Mouse (Mus musculus) lung, postnatal 25 days (tissue): Measurements from ENCODE around the gene Dpp4.

ENCODE experiments used
- DNase-seq: peaks from one replicate; pipeline ENCODE4 v3.0.0; 2022; ENCODE audit warnings: low spot score

The Dpp4 gene

DNA sequence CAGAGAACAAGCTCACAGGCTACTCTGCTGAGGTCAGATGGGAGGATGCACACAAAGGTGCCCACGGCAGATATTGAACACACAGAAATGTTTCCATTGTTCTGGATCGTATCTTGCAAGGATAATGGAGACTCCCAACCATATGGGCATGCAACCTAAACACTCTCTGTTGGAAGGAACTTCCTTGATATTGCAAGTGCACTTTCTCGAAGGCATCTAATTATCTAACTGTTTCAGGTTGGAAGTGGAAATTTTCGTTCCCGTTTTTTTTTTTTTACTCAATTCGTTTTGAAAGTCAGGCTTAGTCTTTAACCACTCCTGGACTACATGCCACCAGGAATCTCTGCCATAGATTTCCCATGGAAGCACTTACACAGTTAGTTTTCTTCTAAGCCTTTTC, 51.2 kb downstream of the Dpp4 start:
- no peak for DNase-seq

DNA sequence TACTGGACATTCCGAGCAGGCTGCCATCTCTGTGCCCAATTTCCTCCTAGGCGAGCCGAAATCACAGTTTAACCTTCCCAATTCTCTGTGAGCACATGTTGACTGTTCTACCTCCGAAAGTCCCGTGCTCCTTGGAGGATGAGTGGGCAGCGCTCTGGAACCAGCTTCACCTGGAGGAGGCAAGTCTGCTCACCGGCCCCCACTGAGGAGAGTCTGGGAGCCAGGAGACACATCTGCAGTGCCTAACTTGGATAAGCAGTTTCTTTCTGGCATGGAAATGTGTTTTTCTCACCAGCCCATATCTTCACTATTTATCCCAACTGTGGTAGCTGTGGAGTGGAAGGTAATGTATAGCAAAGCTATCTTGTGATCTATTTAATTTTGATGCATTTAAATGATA, 54.8 kb downstream of the Dpp4 start:
- no peak for DNase-seq

DNA sequence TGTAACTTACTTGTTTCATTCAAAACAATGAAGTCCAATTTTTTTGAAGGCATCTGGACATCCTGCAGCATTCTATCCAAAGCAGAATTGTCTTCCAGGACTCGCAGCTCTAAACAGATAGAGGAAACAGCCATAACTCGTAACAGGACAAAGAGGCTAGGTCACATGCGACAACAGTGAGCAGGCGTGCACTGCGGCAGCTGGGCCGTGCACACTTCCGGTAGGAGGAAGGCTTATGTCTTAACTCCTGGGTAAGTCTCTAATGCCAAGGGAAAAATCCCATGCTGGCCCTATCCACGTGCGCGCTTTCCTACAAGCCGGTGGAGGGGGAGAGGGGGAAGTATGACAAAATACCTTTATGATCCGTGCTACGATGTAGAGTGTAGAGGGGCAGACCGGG, 55.4 kb downstream of the Dpp4 start:
- no peak for DNase-seq

DNA sequence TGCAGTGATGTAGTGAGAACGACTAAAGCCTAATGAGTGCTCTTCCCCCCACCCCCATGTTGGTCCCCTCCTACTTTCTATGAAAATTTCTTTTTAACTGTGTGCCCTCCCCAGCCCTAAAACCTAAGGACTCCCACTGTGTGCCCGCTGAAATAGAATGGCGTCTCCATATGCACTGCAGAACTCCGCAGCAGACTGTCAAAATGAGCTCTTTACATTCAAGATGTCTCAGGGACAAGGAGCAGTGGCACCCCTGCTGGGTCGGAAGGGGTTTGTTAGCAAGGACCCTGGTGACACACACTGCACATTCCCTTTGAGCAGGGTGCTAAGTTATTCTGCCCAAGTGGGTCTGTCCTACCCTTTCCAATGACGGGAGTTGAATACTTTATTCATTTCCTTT, 56.3 kb downstream of the Dpp4 start:
- DNase-seq, result no peak

DNA sequence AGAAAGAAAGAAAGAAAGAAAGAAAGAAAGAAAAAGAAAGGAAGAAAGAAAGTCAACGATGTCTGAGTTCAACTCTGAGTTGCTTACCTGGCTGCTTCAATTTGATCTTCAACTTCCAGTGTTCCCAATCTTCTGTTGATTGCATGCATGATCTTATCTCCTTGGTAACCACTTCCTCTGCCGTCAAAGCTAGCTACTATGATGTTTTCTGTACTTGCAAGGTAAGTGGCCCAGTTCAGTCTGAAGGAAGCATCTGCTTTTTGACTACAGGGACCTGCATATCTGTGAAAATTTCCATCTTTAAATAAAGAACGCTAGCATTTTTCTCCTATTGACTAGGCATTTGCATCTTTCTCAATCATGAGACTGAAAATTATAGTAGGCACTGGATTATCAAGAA, 60.0 kb downstream of the Dpp4 start:
- DNase-seq, result no peak

DNA sequence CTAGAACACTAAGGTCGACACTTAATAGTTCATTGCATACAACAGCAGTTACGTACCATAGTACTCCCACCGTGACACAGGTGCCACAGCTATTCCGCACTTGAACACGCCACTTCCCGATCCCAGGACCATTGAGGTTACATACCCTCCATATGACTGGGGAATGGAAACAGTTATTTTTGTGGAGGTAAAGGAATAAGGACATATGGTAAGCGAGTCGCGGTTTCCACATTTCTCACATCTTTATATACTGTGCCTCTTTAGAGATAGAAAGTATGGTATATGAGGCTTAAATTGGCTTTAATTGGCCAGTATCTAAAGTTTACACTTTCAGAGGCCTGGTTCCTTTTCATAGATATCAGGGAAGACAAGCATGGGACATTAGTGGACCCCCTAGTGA, 64.3 kb downstream of the Dpp4 start:
- no peak for DNase-seq

DNA sequence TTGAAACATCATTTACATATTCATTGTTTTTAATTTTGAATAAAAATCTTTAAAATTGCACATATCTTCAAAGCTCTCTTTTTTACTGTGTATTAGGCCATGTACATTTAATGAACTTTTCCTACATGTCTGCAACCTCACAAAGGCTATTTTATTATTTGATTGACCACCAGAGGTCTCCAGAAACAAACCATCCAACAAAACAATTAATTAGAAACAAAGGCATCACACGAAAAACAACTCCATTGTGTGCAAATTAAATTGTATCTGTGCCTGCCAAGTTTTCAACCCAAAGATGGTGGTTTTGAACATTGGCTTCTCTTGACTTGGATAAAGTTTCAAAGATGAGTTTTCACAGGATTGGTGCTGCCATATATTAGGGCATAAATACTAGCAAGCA, 65.3 kb downstream of the Dpp4 start:
- peak; percentile 13 for DNase-seq

DNA sequence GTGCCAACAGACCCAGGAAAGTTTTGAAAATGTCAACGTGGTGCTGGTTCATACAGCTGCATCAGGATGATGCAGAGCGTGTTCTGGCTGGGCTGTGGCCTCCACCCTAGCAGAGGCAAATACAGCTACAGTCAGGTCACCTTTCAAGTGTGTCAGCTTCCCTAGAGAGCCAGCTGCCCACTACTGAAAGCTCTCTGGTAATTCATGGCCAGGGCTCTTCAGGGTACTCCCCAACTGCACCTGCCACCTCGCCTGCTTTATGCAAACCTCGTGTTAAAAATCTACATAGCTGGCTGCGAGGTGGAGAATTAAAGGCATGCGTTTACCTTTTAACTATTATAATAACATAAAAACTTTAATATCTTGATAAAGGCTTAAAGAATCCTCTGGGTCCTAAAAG, 67.7 kb downstream of the Dpp4 start:
- no peak for DNase-seq

DNA sequence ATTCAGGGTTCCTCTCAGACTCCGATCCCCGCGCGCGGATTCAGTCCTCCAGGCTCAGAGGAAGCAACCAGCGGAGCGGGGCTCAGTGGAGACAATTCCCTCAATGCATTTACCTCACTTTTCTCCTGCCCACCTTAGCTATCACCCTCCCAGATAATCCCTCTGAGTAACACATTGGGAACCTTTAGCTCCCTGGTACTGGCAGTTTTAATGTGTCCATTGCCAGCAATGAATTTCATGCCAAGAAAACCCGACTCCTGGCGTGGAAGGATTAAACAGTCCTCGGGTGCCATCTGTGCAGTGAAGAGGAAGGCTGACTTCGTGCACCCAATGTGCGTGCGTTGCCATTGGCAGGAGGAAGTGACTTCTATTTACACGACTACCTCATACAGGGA, 70.3 kb downstream of the Dpp4 start:
- no peak for DNase-seq

DNA sequence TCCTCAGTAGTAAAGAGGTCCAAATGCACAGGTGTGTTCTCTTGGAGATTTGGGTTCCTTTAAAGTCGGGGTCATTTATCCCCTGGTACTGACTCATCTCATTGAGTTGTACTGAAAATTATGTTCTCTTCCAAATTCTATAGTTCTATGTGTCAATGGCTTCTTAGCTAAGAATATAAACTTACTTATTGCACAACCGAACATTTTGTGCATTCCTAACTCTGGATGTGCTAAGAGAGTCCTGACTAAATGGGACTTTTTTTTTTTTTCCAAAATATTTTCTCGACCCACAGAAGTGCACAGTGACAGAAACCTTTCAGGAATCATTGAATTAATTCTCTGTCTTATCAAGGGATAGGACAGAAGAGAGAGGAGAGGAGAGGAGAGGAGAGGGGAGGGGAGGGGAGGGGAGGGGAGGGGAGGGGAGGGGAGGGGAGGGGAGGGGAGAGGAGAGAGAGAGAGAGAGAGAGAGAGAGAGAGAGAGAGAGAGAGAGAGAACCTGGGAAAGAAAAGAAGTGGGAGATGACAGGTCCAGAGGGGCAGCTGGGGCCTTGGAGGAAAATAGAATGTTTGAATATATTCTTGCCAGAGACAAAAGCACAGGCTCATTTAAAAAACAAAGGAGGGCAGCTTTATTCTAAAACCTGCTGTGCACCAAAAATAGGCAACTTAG, 70.8 kb downstream of the Dpp4 start:
- no peak for DNase-seq

DNA sequence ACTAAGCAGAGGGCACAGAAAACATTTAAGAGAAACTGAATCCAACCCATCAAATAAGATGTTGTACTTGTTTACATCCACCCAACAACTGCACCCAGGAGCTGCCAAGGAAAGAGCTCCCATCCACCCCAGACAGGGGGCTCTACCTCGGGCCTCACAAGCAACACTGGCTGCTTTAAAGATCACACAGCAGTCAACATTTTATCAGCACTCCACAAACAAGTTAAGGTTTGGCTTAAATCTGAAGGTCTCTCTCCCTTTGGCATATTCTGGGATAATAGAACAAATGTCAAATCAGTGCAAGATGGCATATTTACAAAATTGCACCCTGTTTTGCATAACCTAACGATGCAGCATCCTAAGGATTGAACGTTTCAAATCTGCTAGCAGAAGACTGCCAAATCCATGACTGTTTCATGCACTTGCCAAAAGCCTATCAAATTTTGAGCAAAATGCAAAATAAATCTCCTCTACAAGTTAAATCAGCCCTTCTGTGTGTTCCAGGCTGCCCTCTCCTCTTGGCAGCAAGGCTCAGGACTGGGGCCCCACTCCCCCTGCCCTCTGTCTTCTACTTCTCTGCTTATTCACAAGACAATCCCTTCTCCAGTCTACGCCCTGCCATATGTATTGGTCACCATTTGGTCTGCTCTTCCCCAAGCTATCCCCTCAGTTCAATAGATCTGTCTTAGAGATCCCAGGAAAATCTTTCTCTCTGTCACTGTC, 72.6 kb downstream of the Dpp4 start:
- DNase-seq, result no peak

DNA sequence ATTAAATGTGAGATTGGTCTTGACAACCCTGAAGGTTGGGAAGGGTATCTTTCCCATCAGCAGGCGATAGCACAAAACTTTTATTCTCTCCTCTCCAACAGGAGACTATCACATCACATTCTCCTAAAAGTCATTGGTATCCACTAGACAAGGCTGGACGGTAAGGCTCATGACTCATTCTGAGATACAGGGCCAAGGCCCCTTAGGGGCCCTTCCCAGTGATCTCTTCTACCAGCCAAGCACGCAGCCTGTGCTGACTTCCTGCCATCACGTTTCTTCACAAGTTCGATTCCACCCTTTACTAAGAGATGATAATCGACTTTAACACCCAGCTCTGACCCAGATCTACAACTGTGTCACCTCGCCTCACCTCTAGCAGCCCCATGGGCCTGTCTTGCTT, 74.9 kb downstream of the Dpp4 start:
- DNase-seq, result no peak

DNA sequence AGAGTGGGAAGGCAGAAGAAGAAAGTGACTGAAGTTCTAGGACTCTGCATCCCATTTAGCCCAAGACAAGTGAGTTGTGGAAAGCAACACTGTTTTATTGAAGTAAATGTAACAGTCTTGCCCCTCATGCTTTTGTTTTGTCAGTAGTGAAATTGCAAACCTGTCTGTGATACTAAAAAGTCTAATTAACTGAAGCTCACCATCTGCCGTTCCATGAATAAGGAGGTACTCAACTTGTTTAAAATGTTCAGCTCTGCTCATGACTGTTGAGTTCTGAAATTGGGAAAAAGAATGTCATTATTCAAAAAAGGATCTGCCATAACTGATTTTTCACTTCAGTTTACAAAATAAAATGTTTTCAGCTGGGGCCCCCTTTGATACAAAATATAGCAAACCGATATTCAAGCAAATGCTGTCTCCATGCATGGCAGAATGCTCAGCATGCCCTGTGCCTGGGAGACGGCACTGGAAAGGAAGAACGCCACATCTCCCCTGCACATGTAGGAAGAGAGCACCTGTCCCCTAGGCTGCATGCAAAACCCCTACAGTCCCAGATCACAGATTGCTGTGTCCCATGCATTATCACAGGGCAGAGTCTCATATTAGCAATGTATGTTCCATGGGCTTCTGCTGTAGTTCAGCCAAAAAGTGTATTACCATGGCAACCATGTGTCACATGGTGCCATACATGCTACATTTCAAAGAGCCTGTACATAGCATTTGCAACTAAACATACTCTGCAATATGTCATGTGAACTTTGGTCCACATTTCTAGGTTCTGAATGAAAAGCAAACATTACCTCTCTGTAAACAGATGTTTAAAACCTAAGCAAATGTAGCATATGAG, 77.4 kb downstream of the Dpp4 start:
- DNase-seq, result no peak

DNA sequence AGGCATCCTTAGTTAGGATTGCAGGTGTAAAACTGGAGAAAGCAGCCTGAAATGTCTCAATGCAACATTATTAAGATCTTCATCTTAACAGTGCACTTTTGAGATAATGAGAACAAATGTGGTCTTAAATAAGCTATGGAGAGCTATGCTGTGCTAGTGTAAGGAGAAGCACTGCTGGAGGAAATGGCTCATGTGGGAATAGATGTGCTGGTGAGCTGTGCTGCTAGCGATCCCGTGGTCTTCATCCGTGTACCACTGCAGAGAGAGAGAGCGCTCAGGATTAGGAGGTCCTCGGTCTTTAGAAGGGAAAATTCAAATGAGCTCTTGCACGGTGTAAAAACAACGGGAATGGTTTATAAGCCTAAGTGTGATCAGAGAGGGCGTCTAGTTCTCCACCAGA, 79.6 kb downstream of the Dpp4 start:
- no peak for DNase-seq

DNA sequence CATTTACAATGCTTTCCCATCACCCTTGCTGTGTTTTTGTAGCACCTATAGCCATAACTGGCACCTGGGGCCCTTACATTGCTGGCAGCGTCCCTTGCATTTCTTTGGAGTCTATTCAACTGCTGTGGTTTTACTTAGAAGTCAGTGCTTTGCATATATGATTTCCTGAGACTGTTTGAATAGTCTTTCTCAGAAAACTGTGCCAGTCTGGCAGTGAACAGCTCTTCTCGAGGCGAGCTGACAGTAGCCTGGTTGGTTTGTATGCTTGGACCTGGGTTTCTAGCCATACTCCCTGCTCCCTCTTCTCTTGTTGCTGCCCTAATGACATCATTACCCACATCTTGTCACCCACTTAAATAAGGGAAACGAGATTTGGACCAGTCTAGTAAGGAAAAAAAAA, 80.1 kb downstream of the Dpp4 start:
- DNase-seq, result no peak

DNA sequence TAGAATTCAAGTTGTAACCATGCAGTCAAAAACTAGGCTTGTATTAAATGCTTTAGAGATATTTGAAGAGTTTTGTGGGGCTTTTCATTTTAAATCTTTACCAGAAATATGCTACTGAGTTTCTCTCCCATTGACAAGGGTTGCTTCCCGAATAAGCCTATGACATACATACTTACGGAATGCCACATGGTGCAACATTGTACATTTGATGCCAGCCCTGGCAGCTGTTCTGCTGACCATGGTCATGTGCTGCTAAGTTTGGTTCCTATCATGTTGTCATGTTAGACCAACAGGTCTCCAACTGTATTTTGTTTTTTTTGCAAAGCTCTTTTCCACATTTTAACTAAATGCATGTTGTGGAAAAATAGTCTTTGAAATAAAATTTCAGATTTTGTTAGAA, 86.6 kb downstream of the Dpp4 start:
- DNase-seq, result no peak

DNA sequence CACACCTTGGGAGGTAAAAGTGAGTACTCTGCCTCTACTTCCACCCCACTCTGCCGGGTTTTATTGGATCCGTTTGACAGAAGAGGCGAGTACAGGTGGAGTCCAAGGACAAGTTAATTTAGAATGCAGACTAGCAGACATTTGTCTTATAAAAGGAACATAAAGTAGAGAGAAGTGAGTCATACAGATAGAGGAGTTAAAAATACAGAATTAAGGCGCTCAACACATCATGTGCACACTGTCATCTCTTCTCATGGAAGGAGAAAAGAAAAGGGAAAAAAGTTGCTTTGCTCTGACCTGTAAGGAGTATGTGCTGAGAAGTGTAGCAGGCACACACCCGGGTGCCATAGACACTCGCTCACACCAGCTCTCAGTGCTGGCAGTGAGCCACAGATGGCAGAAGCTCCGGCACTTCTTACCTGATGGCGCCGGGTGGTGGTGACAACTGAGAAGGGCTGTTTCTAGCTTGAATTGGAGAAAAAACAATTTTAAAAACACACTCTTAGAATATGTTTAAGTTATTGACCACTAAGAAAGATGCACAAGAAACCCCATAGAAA, 88.9 kb downstream of the Dpp4 start:
- no peak for DNase-seq

DNA sequence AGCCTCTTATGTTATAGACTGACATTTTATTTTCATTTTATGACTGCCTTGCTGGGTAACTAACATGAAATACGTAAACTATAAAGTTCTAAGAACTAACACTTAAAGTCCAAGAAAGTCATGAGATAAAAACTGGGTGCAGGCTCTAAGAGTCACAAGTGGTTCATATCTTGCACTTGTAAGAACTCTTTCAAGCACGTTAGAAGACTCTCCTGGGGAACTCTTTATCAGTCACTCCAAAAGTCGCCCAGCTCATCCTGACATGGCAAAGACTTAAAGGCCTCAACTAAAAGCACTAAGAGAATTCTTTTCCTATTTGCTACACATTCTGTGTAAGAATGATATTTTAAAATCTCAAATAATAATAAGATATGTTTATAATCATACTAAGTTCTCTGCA, 92.5 kb downstream of the Dpp4 start:
- DNase-seq, result no peak

DNA sequence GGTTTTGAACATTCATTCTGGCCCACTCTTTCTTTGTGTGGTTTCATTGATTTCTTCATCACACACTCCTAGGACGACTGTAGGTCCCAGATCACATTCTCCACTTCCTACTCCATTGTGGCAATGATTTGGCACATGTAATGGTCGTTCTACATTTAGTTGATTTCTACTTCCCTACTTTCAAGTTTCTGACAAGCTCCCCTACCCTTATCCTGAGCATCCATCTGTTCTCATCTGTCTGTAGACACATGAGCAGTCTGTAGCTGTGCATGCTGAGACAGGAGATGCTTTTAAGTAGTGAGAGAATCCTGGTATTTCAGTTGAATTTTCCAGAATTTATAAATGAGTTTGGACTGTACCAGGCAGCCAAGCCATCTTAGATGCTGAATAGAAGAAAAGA, 95.1 kb downstream of the Dpp4 start:
- no peak for DNase-seq

DNA sequence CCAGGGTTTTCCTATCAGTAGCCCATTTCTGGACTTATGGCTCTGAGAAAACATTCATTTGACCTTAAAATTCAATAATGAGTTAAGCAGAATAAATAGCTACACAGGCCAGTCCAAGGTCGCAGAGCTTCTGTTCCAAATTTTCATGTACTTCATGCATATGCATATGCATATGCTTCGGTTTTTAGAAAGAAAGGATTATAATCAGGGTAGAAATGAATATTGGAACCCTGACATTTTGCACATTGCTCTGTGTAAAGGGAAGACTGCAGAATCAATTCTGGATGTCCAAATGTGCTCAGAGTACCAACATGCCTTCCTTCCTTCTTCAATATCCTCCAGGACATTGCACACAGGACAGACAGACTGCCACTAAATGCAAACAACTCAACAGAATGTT, 104.6 kb downstream of the Dpp4 start:
- no peak for DNase-seq

DNA sequence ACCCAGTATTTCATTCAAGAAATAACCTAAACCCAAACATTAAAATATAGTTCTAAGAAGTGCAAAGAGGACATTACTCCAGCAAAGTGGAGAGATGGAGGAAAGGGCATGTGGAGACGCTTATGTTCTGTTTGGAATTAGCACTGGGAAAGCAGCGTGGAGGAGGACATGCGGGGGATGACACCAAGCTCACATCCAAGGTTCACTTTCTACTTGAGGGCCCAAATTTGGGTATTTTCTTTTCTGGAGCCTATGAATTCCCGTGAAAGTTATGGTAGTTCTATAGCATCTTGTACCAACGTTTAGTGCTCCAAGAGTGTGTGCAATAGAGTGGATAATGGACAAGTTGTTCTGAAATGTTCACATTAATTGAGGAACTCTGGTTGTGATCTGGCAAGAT, 105.1 kb downstream of the Dpp4 start:
- no peak for DNase-seq

DNA sequence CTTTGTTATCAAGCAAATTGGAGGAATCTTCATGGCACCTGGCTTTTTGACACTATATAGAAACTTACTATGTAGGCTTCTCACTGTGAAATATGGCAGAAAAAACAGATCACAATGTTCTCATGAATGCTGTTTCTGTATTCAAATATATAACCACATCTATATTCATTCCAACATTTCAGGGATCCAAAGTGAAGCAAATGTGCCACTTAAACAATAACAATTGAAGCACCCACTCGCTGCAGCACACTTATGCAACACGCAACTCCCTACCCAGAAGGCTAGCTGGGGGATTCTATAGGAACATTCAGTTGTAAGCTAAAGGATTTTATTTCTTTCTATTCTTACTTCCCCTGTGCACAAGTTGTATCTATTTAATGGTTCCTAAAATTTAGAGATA, 110.3 kb downstream of the Dpp4 start:
- DNase-seq, result no peak

DNA sequence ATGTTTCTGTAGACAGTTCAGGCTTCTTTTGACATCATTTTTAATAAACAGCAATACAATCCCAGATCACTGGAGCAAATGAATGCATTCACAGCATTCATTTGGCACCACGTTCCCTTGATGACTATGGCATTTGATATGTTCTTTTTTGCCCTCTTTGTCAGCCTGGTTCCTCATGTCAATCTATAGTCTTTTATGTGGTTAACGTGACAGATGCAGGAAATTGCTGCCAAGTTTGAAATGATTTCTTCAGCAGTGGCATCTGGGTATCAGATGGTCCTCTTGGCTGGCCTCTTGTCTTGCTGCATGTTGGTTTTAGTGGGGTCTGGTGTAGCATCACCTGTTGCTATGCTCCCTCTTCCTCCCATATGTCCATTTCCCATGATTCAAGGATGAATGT, 118.2 kb downstream of the Dpp4 start:
- DNase-seq, result no peak
